Mouse (Mus musculus) heart, embryonic 13.5 days (tissue): ENCODE measurements around the gene Wdr95. TPM values are rescaled to one million over a fixed set of nuclear protein-coding genes. Genes with fewer than 3 reads are reported as not detected.

Experiments used
- ATAC-seq: fragments of 200-750 bp; cut with Nextera tagmentation; 2 replicates; pipeline ENCODE4 v1.8.0; 2017; ENCODE audit warnings: moderate TSS enrichment; ENCODE audit not compliant: insufficient number of reproducible peaks, low FRiP score, low TSS enrichment; ENCODE audit errors: extremely low read depth
- H3K27ac ChIP-seq: fragments of 300-500 bp; sonication (generic); replicated peaks from 2 replicates; pipeline ENCODE4 v1.5.1; 2015; ENCODE audit warnings: moderate library complexity, mild to moderate bottlenecking, inconsistent platforms
- H3K27me3 ChIP-seq: fragments of 300-500 bp; sonication (generic); replicated peaks from 2 replicates; pipeline ENCODE4 v1.6.1; 2015; ENCODE audit warnings: mild to moderate bottlenecking, inconsistent platforms
- H3K36me3 ChIP-seq: fragments of 300-500 bp; sonication (generic); 2 replicates; pipeline ENCODE4 v1.6.1; 2015; ENCODE audit warnings: mild to moderate bottlenecking, inconsistent platforms
- H3K4me1 ChIP-seq: fragments of 300-500 bp; sonication (generic); 2 replicates; pipeline ENCODE4 v1.6.1; 2015; ENCODE audit warnings: inconsistent platforms
- H3K4me2 ChIP-seq: fragments of 300-500 bp; sonication (generic); 2 replicates; pipeline ENCODE4 v1.6.1; 2015; ENCODE audit warnings: inconsistent platforms, mild to moderate bottlenecking, moderate library complexity
- H3K4me3 ChIP-seq: fragments of 300-500 bp; sonication (generic); 2 replicates; pipeline ENCODE4 v1.5.1; 2015; ENCODE audit warnings: moderate library complexity, mild to moderate bottlenecking, inconsistent platforms
- H3K9ac ChIP-seq: fragments of 300-500 bp; sonication (generic); 2 replicates; pipeline ENCODE4 v1.6.1; 2015; ENCODE audit warnings: inconsistent platforms, mild to moderate bottlenecking, moderate library complexity
- H3K9me3 ChIP-seq: fragments of 300-500 bp; sonication (generic); 2 replicates; pipeline ENCODE4 v1.6.1; 2016; ENCODE audit warnings: inconsistent platforms
- WGBS: fragments of 180-500 bp; shearing (Covaris S2); methylation state at CpG from one replicate; pipeline ENCODE4 v1.1.7; 2015; ENCODE audit warnings: mixed read lengths; 5-methylcytosine and 5-hydroxymethylcytosine counted together
- polyA plus RNA-seq: library from polyadenylated mRNA; unstranded; fragments of >200 nt; fragmentation: Nextera tagmentation; extraction: Ambion mirVana; gene quantifications from 2 replicates; pipeline ENCODE4 v1.2.1, GENCODE M21; 2015

Wdr95 gene
- polyA plus RNA-seq, 1 experiment from 2014 or later: not detected

- Histone ChIP-seq H3K4me3 (no peak overlapping the region), H3K9me3 (peaks cover 10% of the 10 kb centered on the region; the same call in 1 of the 2 replicates), H3K36me3 (no peaks in the 10 kb centered on the region), H3K27me3 (no peaks in the 10 kb centered on the region), H3K4me1 (no peaks in the 10 kb centered on the region), H3K4me2 (0 out of 2 replicates have a peak overlapping the region, but pooled peaks have one; percentile 27), H3K27ac (no peak overlapping the region), H3K9ac (no peak overlapping the region)
- WGBS: 48% methylated on average over 10 of the region's 10 CpGs
- ATAC-seq: no peak
Measured at GRCm38 (mm10) chr5:149551179-149551578, 22.7 kb downstream of the Wdr95 start.

GRCm38 (mm10) chr5:149552742-149553141, 24.3 kb downstream of the Wdr95 start:
- WGBS: 40% methylated on average over 9 of the region's 9 CpGs
- H3K4me1 ChIP-seq: no peaks in the 10 kb centered on the region
- no peak for ATAC-seq
- H3K4me3 ChIP-seq: no peak overlapping the region
- peaks cover 10% of the 10 kb centered on the region; the same call in 1 of the 2 replicates for H3K9me3 ChIP-seq
- no peak overlapping the region for H3K9ac ChIP-seq
- H3K36me3 ChIP-seq: no peaks in the 10 kb centered on the region
- no peak overlapping the region for H3K4me2 ChIP-seq
- H3K27ac ChIP-seq: no peak overlapping the region
- H3K27me3 ChIP-seq: no peaks in the 10 kb centered on the region

GRCm38 (mm10) chr5:149553373-149553772, 24.9 kb downstream of the Wdr95 start:
- Histone ChIP-seq H3K27me3 (no peaks in the 10 kb centered on the region), H3K36me3 (no peaks in the 10 kb centered on the region), H3K4me1 (no peaks in the 10 kb centered on the region), H3K27ac (no peak overlapping the region), H3K4me2 (no peak overlapping the region), H3K9me3 (peaks cover 4% of the 10 kb centered on the region; the same call in 1 of the 2 replicates), H3K9ac (no peak overlapping the region), H3K4me3 (no peak overlapping the region)
- no peak for ATAC-seq
- 90% methylated on average over 11 of the region's 11 CpGs for WGBS

GRCm38 (mm10) chr5:149554397-149554796, 25.9 kb downstream of the Wdr95 start:
- no peak overlapping the region for H3K4me2 ChIP-seq
- H3K27me3 ChIP-seq: no peaks in the 10 kb centered on the region
- no peak overlapping the region for H3K9ac ChIP-seq
- no peak overlapping the region for H3K27ac ChIP-seq
- H3K4me1 ChIP-seq: no peaks in the 10 kb centered on the region
- no peaks in the 10 kb centered on the region for H3K36me3 ChIP-seq
- WGBS: 81% methylated on average over 8 of the region's 8 CpGs
- no peak for ATAC-seq
- no peak overlapping the region for H3K4me3 ChIP-seq
- H3K9me3 ChIP-seq: no peaks in the 10 kb centered on the region

- Histone ChIP-seq H3K9me3 (no peaks in the 10 kb centered on the region), H3K27ac (no peak overlapping the region), H3K4me3 (no peak overlapping the region), H3K4me1 (peaks cover 6% of the 10 kb centered on the region; the same call in 1 of the 2 replicates), H3K9ac (no peak overlapping the region), H3K36me3 (no peaks in the 10 kb centered on the region), H3K27me3 (peaks cover 3% of the 10 kb centered on the region; the same call in 1 of the 2 replicates), H3K4me2 (no peak overlapping the region)
- no peak for ATAC-seq
- WGBS: 47% methylated on average over 11 of the region's 11 CpGs
Measured at GRCm38 (mm10) chr5:149560903-149561588, 32.6 kb downstream of the Wdr95 start.

GRCm38 (mm10) chr5:149566026-149566425, 37.5 kb downstream of the Wdr95 start:
- WGBS: 56% methylated on average over 11 of the region's 11 CpGs
- Histone ChIP-seq H3K4me3 (no peak overlapping the region), H3K27ac (no peak overlapping the region), H3K4me2 (no peak overlapping the region), H3K4me1 (peaks cover 18% of the 10 kb centered on the region; the same call in 1 of the 2 replicates), H3K9ac (no peak overlapping the region), H3K9me3 (no peaks in the 10 kb centered on the region), H3K36me3 (no peaks in the 10 kb centered on the region), H3K27me3 (peaks cover 3% of the 10 kb centered on the region; the same call in 1 of the 2 replicates)
- no peak for ATAC-seq

GRCm38 (mm10) chr5:149566957-149567356, 38.5 kb downstream of the Wdr95 start:
- no peak for ATAC-seq
- peaks cover 18% of the 10 kb centered on the region; the same call in 1 of the 2 replicates for H3K4me1 ChIP-seq
- no peaks in the 10 kb centered on the region for H3K36me3 ChIP-seq
- no peak overlapping the region for H3K4me2 ChIP-seq
- no peak overlapping the region for H3K27ac ChIP-seq
- H3K4me3 ChIP-seq: no peak overlapping the region
- H3K9me3 ChIP-seq: no peaks in the 10 kb centered on the region
- 73% methylated on average over 5 of the region's 5 CpGs for WGBS
- no peak overlapping the region for H3K9ac ChIP-seq
- H3K27me3 ChIP-seq: no peaks in the 10 kb centered on the region

- H3K4me2 ChIP-seq: no peak overlapping the region
- no peaks in the 10 kb centered on the region for H3K9me3 ChIP-seq
- no peaks in the 10 kb centered on the region for H3K36me3 ChIP-seq
- H3K27me3 ChIP-seq: no peaks in the 10 kb centered on the region
- WGBS: 68% methylated on average over 13 of the region's 13 CpGs
- no peak for ATAC-seq
- no peak overlapping the region for H3K9ac ChIP-seq
- peaks cover 18% of the 10 kb centered on the region; the same call in 1 of the 2 replicates for H3K4me1 ChIP-seq
- no peak overlapping the region for H3K27ac ChIP-seq
- no peak overlapping the region for H3K4me3 ChIP-seq
Measured at GRCm38 (mm10) chr5:149568993-149569392, 40.5 kb downstream of the Wdr95 start.

GRCm38 (mm10) chr5:149576977-149577376, 48.5 kb downstream of the Wdr95 start:
- WGBS: 43% methylated on average over 10 of the region's 10 CpGs
- no peak for ATAC-seq

GRCm38 (mm10) chr5:149577449-149577848, 49.0 kb downstream of the Wdr95 start:
- no peaks in the 10 kb centered on the region for H3K36me3 ChIP-seq
- no peaks in the 10 kb centered on the region for H3K9me3 ChIP-seq
- H3K27ac ChIP-seq: no peak overlapping the region
- H3K4me3 ChIP-seq: no peak overlapping the region
- peak overlapping the region; percentile 26; the same call in 1 of the 2 replicates for H3K9ac ChIP-seq
- no peak overlapping the region for H3K4me2 ChIP-seq
- H3K27me3 ChIP-seq: 0 out of 2 replicates have a peak, but pooled peaks cover 3% of the 10 kb centered on the region
- 31% methylated on average over 10 of the region's 10 CpGs for WGBS
- no peak for ATAC-seq
- H3K4me1 ChIP-seq: peaks cover 8% of the 10 kb centered on the region; the same call in 1 of the 2 replicates

More at GRCm38 (mm10) chr5:149576977-149577376, 48.5 kb downstream of the Wdr95 start:
- Histone ChIP-seq H3K27me3 (0 out of 2 replicates have a peak, but pooled peaks cover 3% of the 10 kb centered on the region), H3K4me3 (no peak overlapping the region), H3K9ac (peak overlapping the region; percentile 26; the same call in 1 of the 2 replicates), H3K27ac (no peak overlapping the region), H3K9me3 (no peaks in the 10 kb centered on the region), H3K4me2 (no peak overlapping the region), H3K4me1 (peaks cover 8% of the 10 kb centered on the region; the same call in 1 of the 2 replicates), H3K36me3 (no peaks in the 10 kb centered on the region)

GRCm38 (mm10) chr5:149582642-149583262, 54.3 kb downstream of the Wdr95 start:
- H3K36me3 ChIP-seq: no peaks in the 10 kb centered on the region
- no peak overlapping the region for H3K9ac ChIP-seq
- peaks cover 8% of the 10 kb centered on the region; the same call in 1 of the 2 replicates for H3K27me3 ChIP-seq
- H3K4me3 ChIP-seq: no peak overlapping the region
- no peak for ATAC-seq
- no peak overlapping the region for H3K27ac ChIP-seq
- H3K4me1 ChIP-seq: peaks cover 13% of the 10 kb centered on the region
- H3K4me2 ChIP-seq: no peak overlapping the region
- no peaks in the 10 kb centered on the region for H3K9me3 ChIP-seq
- 44% methylated on average over 5 of the region's 5 CpGs for WGBS
